Mouse (Mus musculus): ENCODE measurements around the gene Psmc3.
A peak's percentile ranks its signal among the peaks of the same experiment; 100 is the strongest.

DNA sequence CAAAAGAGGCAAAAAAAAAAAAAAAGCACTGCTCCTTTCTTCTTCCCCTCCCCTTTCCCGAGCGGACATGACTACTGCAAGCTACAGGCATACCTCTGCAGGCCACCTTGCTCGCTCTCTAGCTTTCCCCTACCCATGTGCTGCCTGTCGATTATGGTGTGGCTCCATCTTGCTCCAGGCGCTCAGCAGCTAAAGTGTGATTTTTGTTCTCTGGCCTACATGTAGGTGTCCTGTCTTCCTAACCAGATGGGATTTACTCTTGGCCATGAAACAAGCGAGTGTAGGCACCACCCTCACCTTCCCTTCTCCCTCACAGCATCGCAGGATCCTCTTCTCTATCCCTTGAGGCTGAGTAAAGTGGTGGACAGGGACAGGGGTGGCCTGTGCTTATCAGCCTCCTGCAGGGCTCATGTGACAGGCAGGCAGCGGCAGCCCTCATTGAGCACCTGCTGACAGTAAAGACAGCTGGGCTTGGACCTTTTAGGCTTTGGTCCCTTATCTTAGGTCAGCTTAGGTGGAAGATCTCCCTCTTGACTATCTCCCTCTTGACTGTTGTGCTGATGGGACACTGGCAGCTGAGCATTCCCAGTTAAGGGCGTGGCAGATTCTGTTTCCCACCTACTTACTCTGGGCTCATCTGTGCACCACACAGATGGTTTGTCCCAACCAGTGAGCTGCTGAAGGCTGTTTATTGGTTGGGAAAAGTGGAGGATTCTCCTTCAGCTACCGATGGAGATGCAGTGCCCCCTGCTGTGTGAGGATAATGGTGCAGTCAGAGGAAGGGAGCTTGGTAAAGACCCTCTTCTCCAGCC, 6.9 kb downstream of the Psmc3 start:
- TF ChIP-seq EP300 (IDR thresholded peaks at IDR 0.05; ENCODE audit: low read depth) (0 out of 2 replicates have a peak, but pooled peaks have one; percentile 53), CTCF (IDR thresholded peaks at IDR 0.05; ENCODE audit: low read depth) (peak; percentile 77)
